Mouse (Mus musculus): Measurements from ENCODE around the gene Znrd1. TPM values are rescaled to one million over a fixed set of nuclear protein-coding genes. Genes with fewer than 3 reads are reported as not detected.

Znrd1 gene
- polyA plus RNA-seq, 1 experiment from 2014 or later: 64.7 TPM

DNA sequence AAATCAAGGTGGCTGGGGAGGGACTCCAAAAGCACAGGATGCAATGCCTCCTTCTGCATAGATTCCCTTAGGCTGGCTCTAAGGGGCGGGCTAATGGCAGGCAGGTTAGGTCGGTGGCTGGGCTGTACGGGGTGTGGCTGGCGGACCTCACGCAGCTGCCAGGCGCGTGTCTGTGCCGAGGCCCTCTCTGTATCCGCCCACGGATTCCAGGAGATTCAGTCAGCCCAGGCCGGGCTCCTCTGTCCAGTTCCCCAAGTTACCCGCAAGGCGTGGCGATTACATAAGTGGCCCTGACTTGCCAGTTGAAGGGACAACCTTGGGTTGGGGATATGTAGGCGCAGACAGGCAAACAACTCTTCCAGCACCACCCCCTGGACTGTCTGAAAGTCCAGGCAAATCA, 38.1 kb downstream of the Znrd1 start:
- Histone ChIP-seq H3K27ac (replicated peaks; ENCODE audit: low read depth, low read length) (no peak overlapping the region), H3K4me3 (replicated peaks; ENCODE audit: low read depth, low read length) (no peak overlapping the region), H3K9ac (replicated peaks; ENCODE audit: low read length) (no peak overlapping the region), H3K9me3 (ENCODE audit: control insufficient read depth, low read length) (no peaks in the 10 kb centered on the region), H3K36me3 (ENCODE audit: control insufficient read depth, insufficient read depth, low read length) (no peaks in the 10 kb centered on the region), H3K27me3 (ENCODE audit: control insufficient read depth, insufficient read depth, low read length) (no peaks in the 10 kb centered on the region), H3K4me1 (ENCODE audit: control insufficient read depth, insufficient read depth, low read length) (no peaks in the 10 kb centered on the region), H3K4me2 (ENCODE audit: low read length) (no peak overlapping the region)
- DNase-seq (no peak), ATAC-seq (ENCODE audit: low FRiP score, low TSS enrichment) (no peak)
- WGBS: 54% methylated on average over 15 of the region's 15 CpGs

- no peak overlapping the region for H3K4me2 ChIP-seq (ENCODE audit: low read length)
- 17% methylated on average over 9 of the region's 9 CpGs for WGBS
- ATAC-seq (ENCODE audit: low FRiP score, low TSS enrichment) (no peak), DNase-seq (peak; percentile 78)
- H3K36me3 ChIP-seq (ENCODE audit: control insufficient read depth, insufficient read depth, low read length): no peaks in the 10 kb centered on the region
- no peak overlapping the region for H3K9ac ChIP-seq (replicated peaks; ENCODE audit: low read length)
- no peak overlapping the region for H3K4me3 ChIP-seq (replicated peaks; ENCODE audit: low read depth, low read length)
- no peaks in the 10 kb centered on the region for H3K4me1 ChIP-seq (ENCODE audit: control insufficient read depth, insufficient read depth, low read length)
- no peak overlapping the region for H3K27ac ChIP-seq (replicated peaks; ENCODE audit: low read depth, low read length)
- H3K9me3 ChIP-seq (ENCODE audit: control insufficient read depth, low read length): no peaks in the 10 kb centered on the region
- no peaks in the 10 kb centered on the region for H3K27me3 ChIP-seq (ENCODE audit: control insufficient read depth, insufficient read depth, low read length)
Observed at GRCm38 (mm10) chr17:36915076-36915475, 43.3 kb downstream of the Znrd1 start.

DNA sequence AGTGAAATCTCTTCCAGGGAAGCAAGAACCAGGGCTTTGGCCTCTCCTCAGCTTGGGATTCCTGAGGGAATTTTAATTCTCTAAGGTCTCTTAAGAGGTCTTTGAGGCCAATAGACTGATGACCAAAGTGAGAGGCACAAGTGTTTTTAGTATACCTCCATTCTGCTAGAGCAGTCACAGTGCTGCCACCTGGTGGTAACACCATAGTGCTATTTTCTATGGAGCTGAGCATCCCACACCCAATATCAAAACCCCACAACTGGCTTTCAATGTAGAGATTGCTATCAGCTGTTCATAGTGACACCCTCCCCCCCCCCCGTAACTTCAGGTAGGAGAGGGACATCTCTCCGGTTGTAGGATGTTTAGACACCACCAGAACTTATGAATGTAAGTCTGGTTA, 44.3 kb downstream of the Znrd1 start:
- Histone ChIP-seq H3K9ac (replicated peaks; ENCODE audit: low read length) (no peak overlapping the region), H3K4me2 (ENCODE audit: low read length) (no peak overlapping the region), H3K4me3 (replicated peaks; ENCODE audit: low read depth, low read length) (no peak overlapping the region), H3K4me1 (ENCODE audit: control insufficient read depth, insufficient read depth, low read length) (no peaks in the 10 kb centered on the region), H3K9me3 (ENCODE audit: control insufficient read depth, low read length) (no peaks in the 10 kb centered on the region), H3K36me3 (ENCODE audit: control insufficient read depth, insufficient read depth, low read length) (no peaks in the 10 kb centered on the region), H3K27ac (replicated peaks; ENCODE audit: low read depth, low read length) (no peak overlapping the region), H3K27me3 (ENCODE audit: control insufficient read depth, insufficient read depth, low read length) (no peaks in the 10 kb centered on the region)
- ATAC-seq (ENCODE audit: low FRiP score, low TSS enrichment) (no peak), DNase-seq (peak; percentile 89)
- WGBS: 14% methylated on average over 2 of the region's 2 CpGs

- Histone ChIP-seq H3K9ac (replicated peaks; ENCODE audit: low read length) (no peak overlapping the region), H3K27ac (replicated peaks; ENCODE audit: low read depth, low read length) (no peak overlapping the region), H3K4me2 (ENCODE audit: low read length) (no peak overlapping the region), H3K27me3 (ENCODE audit: control insufficient read depth, insufficient read depth, low read length) (no peaks in the 10 kb centered on the region), H3K36me3 (ENCODE audit: control insufficient read depth, insufficient read depth, low read length) (no peaks in the 10 kb centered on the region), H3K4me1 (ENCODE audit: control insufficient read depth, insufficient read depth, low read length) (no peaks in the 10 kb centered on the region), H3K9me3 (ENCODE audit: control insufficient read depth, low read length) (no peaks in the 10 kb centered on the region), H3K4me3 (replicated peaks; ENCODE audit: low read depth, low read length) (no peak overlapping the region)
- DNase-seq (no peak), ATAC-seq (ENCODE audit: low FRiP score, low TSS enrichment) (no peak)
- WGBS: 79% methylated on average over 2 of the region's 2 CpGs
Observed at GRCm38 (mm10) chr17:36912031-36912430, 46.3 kb downstream of the Znrd1 start.

GRCm38 (mm10) chr17:36909802-36910201, 48.6 kb downstream of the Znrd1 start:
- no peak overlapping the region for H3K4me2 ChIP-seq (ENCODE audit: low read length)
- no peaks in the 10 kb centered on the region for H3K36me3 ChIP-seq (ENCODE audit: control insufficient read depth, insufficient read depth, low read length)
- no peaks in the 10 kb centered on the region for H3K4me1 ChIP-seq (ENCODE audit: control insufficient read depth, insufficient read depth, low read length)
- H3K9ac ChIP-seq (replicated peaks; ENCODE audit: low read length): no peak overlapping the region
- ATAC-seq (ENCODE audit: low FRiP score, low TSS enrichment) (no peak), DNase-seq (no peak)
- WGBS: 59% methylated on average over 4 of the region's 4 CpGs
- no peak overlapping the region for H3K27ac ChIP-seq (replicated peaks; ENCODE audit: low read depth, low read length)
- no peaks in the 10 kb centered on the region for H3K27me3 ChIP-seq (ENCODE audit: control insufficient read depth, insufficient read depth, low read length)
- no peaks in the 10 kb centered on the region for H3K9me3 ChIP-seq (ENCODE audit: control insufficient read depth, low read length)
- H3K4me3 ChIP-seq (replicated peaks; ENCODE audit: low read depth, low read length): no peak overlapping the region

DNA sequence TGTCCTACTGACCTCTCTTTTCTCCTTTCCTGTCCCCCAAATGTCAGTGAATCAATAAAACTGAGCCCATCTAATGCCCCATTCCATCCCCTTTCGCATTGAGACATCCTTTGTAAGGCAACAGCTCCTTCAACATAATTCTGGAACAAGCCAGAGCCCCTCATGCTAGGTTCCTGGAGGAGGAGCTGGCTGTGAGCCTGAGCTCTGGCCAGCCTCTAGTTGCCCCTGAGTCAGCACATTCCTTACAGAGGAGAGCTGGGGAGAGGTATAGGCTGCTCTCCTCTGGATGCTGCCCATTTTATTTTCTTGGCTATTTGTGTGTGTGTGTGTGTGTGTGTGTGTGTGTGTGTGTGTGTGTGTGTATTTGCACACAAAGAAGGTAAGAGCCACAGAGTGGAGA, 50.1 kb downstream of the Znrd1 start:
- no peak overlapping the region for H3K4me3 ChIP-seq (replicated peaks; ENCODE audit: low read depth, low read length)
- no peaks in the 10 kb centered on the region for H3K4me1 ChIP-seq (ENCODE audit: control insufficient read depth, insufficient read depth, low read length)
- H3K36me3 ChIP-seq (ENCODE audit: control insufficient read depth, insufficient read depth, low read length): no peaks in the 10 kb centered on the region
- 51% methylated on average over 1 of the region's 1 CpGs for WGBS
- H3K27me3 ChIP-seq (ENCODE audit: control insufficient read depth, insufficient read depth, low read length): no peaks in the 10 kb centered on the region
- no peak overlapping the region for H3K4me2 ChIP-seq (ENCODE audit: low read length)
- no peak for DNase-seq
- no peaks in the 10 kb centered on the region for H3K9me3 ChIP-seq (ENCODE audit: control insufficient read depth, low read length)
- no peak overlapping the region for H3K9ac ChIP-seq (replicated peaks; ENCODE audit: low read length)
- H3K27ac ChIP-seq (replicated peaks; ENCODE audit: low read depth, low read length): no peak overlapping the region
- ATAC-seq (ENCODE audit: low FRiP score, low TSS enrichment): no peak

Other genes starting within 250 kb of the Znrd1 start
- gene H2-M10.5, start 185.6 kb downstream of the Znrd1 start, polyA plus RNA-seq (2014; fragmentation: Nextera tagmentation; extraction: Ambion mirVana): not detected in 2 replicates
- gene H2-M10.6, start 146.4 kb downstream of the Znrd1 start, polyA plus RNA-seq (2014; fragmentation: Nextera tagmentation; extraction: Ambion mirVana): not detected in 2 replicates
- 31.0 and 36.5 TPM in 2 replicates for gene Trim26, start 121.4 kb downstream of the Znrd1 start, polyA plus RNA-seq (2014; fragmentation: Nextera tagmentation; extraction: Ambion mirVana)
- gene Trim15, start 91.3 kb downstream of the Znrd1 start, polyA plus RNA-seq (2014; fragmentation: Nextera tagmentation; extraction: Ambion mirVana): 0.33 and 0.58 TPM in 2 replicates
- gene Trim10, start 89.0 kb downstream of the Znrd1 start, polyA plus RNA-seq (2014; fragmentation: Nextera tagmentation; extraction: Ambion mirVana): 0.78 and 1.1 TPM in 2 replicates
- not detected in 2 replicates for gene Trim40, start 68.4 kb downstream of the Znrd1 start, polyA plus RNA-seq (2014; fragmentation: Nextera tagmentation; extraction: Ambion mirVana)
- not detected in 2 replicates for gene Trim31, start 60.4 kb downstream of the Znrd1 start, polyA plus RNA-seq (2014; fragmentation: Nextera tagmentation; extraction: Ambion mirVana)
- gene Rnf39, start 15.6 kb downstream of the Znrd1 start, polyA plus RNA-seq (2014; fragmentation: Nextera tagmentation; extraction: Ambion mirVana): 1.1 and 1.7 TPM in 2 replicates
- 176 and 215 TPM in 2 replicates for gene Ppp1r11, start 6.8 kb downstream of the Znrd1 start, polyA plus RNA-seq (2014; fragmentation: Nextera tagmentation; extraction: Ambion mirVana)
- gene Znrd1as, start within 50 bp of the Znrd1 start, polyA plus RNA-seq (2014; fragmentation: Nextera tagmentation; extraction: Ambion mirVana): 2.9 and 6.1 TPM in 2 replicates
- gene 2410137M14Rik, start 22.7 kb upstream of the Znrd1 start, polyA plus RNA-seq (2014; fragmentation: Nextera tagmentation; extraction: Ambion mirVana): 0.32 and 0.76 TPM in 2 replicates
- 1.8 and 2.0 TPM in 2 replicates for gene H2-M5, start 31.0 kb upstream of the Znrd1 start, polyA plus RNA-seq (2014; fragmentation: Nextera tagmentation; extraction: Ambion mirVana)
- 283 and 301 TPM in 2 replicates for gene Zfp57, start 42.6 kb upstream of the Znrd1 start, polyA plus RNA-seq (2014; fragmentation: Nextera tagmentation; extraction: Ambion mirVana)
- 1.9 and 2.2 TPM in 2 replicates for gene Mog, start 64.8 kb upstream of the Znrd1 start, polyA plus RNA-seq (2014; fragmentation: Nextera tagmentation; extraction: Ambion mirVana)
- gene Gabbr1, start 87.4 kb upstream of the Znrd1 start, polyA plus RNA-seq (2014; fragmentation: Nextera tagmentation; extraction: Ambion mirVana): 103 and 123 TPM in 2 replicates
- not detected in 2 replicates for gene Olfr90, start 129.9 kb upstream of the Znrd1 start, polyA plus RNA-seq (2014; fragmentation: Nextera tagmentation; extraction: Ambion mirVana)
- not detected in 2 replicates for gene Olfr91, start 139.7 kb upstream of the Znrd1 start, polyA plus RNA-seq (2014; fragmentation: Nextera tagmentation; extraction: Ambion mirVana)
- gene Olfr92, start 161.5 kb upstream of the Znrd1 start, polyA plus RNA-seq (2014; fragmentation: Nextera tagmentation; extraction: Ambion mirVana): not detected in 2 replicates
- gene Olfr93, start 202.9 kb upstream of the Znrd1 start, polyA plus RNA-seq (2014; fragmentation: Nextera tagmentation; extraction: Ambion mirVana): not detected in 2 replicates
- gene Ubd, start 235.3 kb upstream of the Znrd1 start, polyA plus RNA-seq (2014; fragmentation: Nextera tagmentation; extraction: Ambion mirVana): not detected in 2 replicates
- gene Olfr94, start 242.4 kb upstream of the Znrd1 start, polyA plus RNA-seq (2014; fragmentation: Nextera tagmentation; extraction: Ambion mirVana): not detected in 2 replicates